14 mouse cellular contexts compared by ENCODE assay signal in the genomic region with DNA sequence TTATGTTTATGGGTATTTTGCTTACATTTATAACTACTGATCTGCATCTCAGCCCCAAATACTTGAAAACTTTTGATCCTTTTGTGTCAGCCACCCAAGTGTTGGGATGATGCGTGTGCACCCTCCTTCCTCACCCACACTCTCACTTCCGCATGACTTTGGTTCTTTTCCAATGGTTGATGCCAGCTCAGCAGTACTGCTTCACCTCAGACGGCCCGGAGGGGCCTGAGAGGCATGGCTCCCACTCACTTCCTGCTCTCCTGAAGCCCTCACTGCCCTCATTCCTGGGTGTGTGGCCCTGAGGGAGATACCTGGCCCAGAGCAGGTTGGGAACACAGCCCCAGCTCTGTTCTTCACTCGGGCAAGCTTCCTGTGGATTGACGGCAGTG.
"Had no signal": no experiment of that assay in that cellular context is flagged by ENCODE, and none has a peak within 500 bp of the region (broad histone marks: within the 10 kb centered on the region; RNA-seq: fewer than 3 reads in every experiment).

No protein-coding gene starts in this region.

- H3K27me3 ChIP-seq: kidney, embryonic 15.5 days; limb, embryonic 15.5 days; liver, embryonic 12.5 days; megakaryocyte, embryonic 14.5 days; midbrain, embryonic 15.5 days; neural tube, embryonic 12.5 days had no signal

- H3K4me1 ChIP-seq: limb, embryonic 15.5 days; liver, embryonic 12.5 days; midbrain, embryonic 15.5 days; neural tube, embryonic 12.5 days had no signal

- DNase-seq: kidney, adult 18-20 months; kidney, postnatal 14 days; lung, embryonic 14.5 days; lung, postnatal 14 days; retina, postnatal 1 day; right cerebral cortex, postnatal 4 days had no signal

- H3K27ac ChIP-seq: kidney, embryonic 15.5 days; left cerebral cortex, adult 2 months; limb, embryonic 15.5 days; liver, embryonic 12.5 days; midbrain, embryonic 15.5 days; neural tube, embryonic 12.5 days had no signal

- ATAC-seq: liver, embryonic 12.5 days; midbrain, embryonic 15.5 days had no signal

- H3K4me2 ChIP-seq: kidney, embryonic 15.5 days; limb, embryonic 15.5 days; liver, embryonic 12.5 days; lung, embryonic 14.5 days; midbrain, embryonic 11.5 days; midbrain, embryonic 15.5 days; neural tube, embryonic 12.5 days had no signal

- H3K9ac ChIP-seq: kidney, embryonic 15.5 days; limb, embryonic 15.5 days; liver, embryonic 12.5 days; lung, embryonic 14.5 days; midbrain, embryonic 15.5 days; neural tube, embryonic 12.5 days had no signal

- H3K4me3 ChIP-seq: kidney, embryonic 15.5 days; left cerebral cortex, adult 2 months; limb, embryonic 15.5 days; liver, embryonic 12.5 days; megakaryocyte, embryonic 14.5 days; midbrain, embryonic 15.5 days; neural tube, embryonic 12.5 days had no signal

- H3K9me3 ChIP-seq: kidney, embryonic 15.5 days; limb, embryonic 15.5 days; liver, embryonic 12.5 days; megakaryocyte, embryonic 14.5 days; midbrain, embryonic 15.5 days; neural tube, embryonic 12.5 days had no signal
